Mouse (Mus musculus): ENCODE measurements around the gene Synpr. TPM values are rescaled to one million over a fixed set of nuclear protein-coding genes. Genes with fewer than 3 reads are reported as not detected.

The Synpr gene
- total and polyA plus RNA-seq, 3 experiments, result not detected

DNA sequence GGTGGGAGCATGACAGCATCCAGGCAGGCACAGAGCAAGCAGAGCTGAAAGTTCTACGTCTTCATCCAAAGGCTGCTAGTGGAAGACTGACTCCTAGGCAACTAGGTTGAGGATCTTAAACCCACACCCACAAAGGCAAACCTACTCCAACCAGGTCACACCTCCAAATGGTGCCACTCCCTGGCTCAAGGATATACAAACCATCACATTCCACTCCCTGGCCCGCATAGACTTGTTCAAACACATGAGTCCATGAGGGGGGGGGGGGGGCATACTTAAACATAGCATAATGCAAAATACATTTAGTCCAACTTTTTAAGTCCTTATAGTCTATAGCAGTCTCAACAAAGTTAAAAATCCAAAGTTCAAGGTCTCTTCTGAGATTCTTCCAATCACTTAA lies 312.6 kb downstream of the Synpr start:
- Histone ChIP-seq H3K27ac (ENCODE audit: insufficient read depth, low read depth) (no peak overlapping the region), H3K9ac (ENCODE audit: insufficient read depth, low read depth) (no peak overlapping the region), H3K79me2 (replicated peaks; ENCODE audit: control insufficient read depth, extremely low read depth, insufficient read depth, poor library complexity, severe bottlenecking) (no peaks in the 10 kb centered on the region), H3K27me3 (replicated peaks) (no peaks in the 10 kb centered on the region), H3K4me1 (ENCODE audit: control insufficient read depth in 1 of 2, insufficient read depth in 2 of 2) (peaks cover 0 to 3% of the 10 kb centered on the region in 2 experiments; a peak in 1 of 4 replicates), H3K4me3 (replicated peaks in 1 of 3; ENCODE audit: low read depth in 2 of 3, low read length in 2 of 3, poor library complexity in 1 of 3) (no peak overlapping the region), H3K9me3 (replicated peaks; ENCODE audit: low read length) (no peaks in the 10 kb centered on the region), H3K36me3 (replicated peaks in 1 of 2; ENCODE audit: control insufficient read depth in 1 of 2, insufficient read depth in 1 of 2, low read length in 1 of 2) (no peaks in the 10 kb centered on the region), H3K4me2 (ENCODE audit: insufficient read depth, low read depth, poor library complexity, severe bottlenecking) (no peak overlapping the region)
- in situ Hi-C loops (cut with MboI; ENCODE audit: low pct_ligation_motif_present, low pct_unique_long_range_greater_than_20kb, low sequenced_read_pairs) (no loop called here), dilution Hi-C loops (cut with MboI; ENCODE audit: extremely low pct_ligation_motif_present, extremely low pct_unique_long_range_greater_than_20kb, low sequenced_read_pairs) (no loop called here)
- TF ChIP-seq ETS1 (conservative IDR thresholded peaks at IDR 0.05; ENCODE audit: low read depth, low read length) (no peak), GABPA (IDR thresholded peaks at IDR 0.05; ENCODE audit: insufficient replicate concordance, low read depth, low read length) (no peak)
- DNase-seq (ENCODE audit: extremely low read depth), result no peak

DNA sequence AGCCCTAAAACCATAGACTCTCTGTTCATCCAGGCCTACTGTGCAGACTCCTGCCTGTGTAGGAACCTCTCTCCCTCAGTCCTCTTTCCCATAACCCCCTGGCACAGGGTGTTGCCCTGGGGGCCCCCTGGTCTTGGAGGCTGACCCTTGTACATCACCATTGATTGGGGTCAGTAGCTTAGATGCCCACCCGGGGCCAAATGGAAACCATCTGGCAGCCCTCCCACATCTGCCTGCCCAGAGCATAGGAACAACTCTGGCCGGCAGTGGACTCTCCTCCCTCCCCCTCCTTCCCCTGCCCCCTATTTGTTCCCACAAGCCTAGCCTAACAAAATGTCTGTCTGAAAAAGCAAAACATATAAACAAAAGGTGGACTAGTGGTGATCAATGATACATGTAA lies 336.0 kb downstream of the Synpr start:
- no peaks in the 10 kb centered on the region for H3K27me3 ChIP-seq (replicated peaks)
- no peak for DNase-seq (ENCODE audit: extremely low read depth)
- no peaks in the 10 kb centered on the region for H3K9me3 ChIP-seq (replicated peaks; ENCODE audit: low read length)
- H3K4me3 ChIP-seq (replicated peaks in 1 of 3; ENCODE audit: low read depth in 2 of 3, low read length in 2 of 3, poor library complexity in 1 of 3), result no peak overlapping the region
- no peak overlapping the region for H3K9ac ChIP-seq (ENCODE audit: insufficient read depth, low read depth)
- dilution Hi-C loops (cut with MboI; ENCODE audit: extremely low pct_ligation_motif_present, extremely low pct_unique_long_range_greater_than_20kb, low sequenced_read_pairs) (no loop called here), in situ Hi-C loops (cut with MboI; ENCODE audit: low pct_ligation_motif_present, low pct_unique_long_range_greater_than_20kb, low sequenced_read_pairs) (no loop called here)
- H3K4me1 ChIP-seq (ENCODE audit: control insufficient read depth in 1 of 2, insufficient read depth in 2 of 2), result no peaks in the 10 kb centered on the region
- no peaks in the 10 kb centered on the region for H3K36me3 ChIP-seq (replicated peaks in 1 of 2; ENCODE audit: control insufficient read depth in 1 of 2, insufficient read depth in 1 of 2, low read length in 1 of 2)
- no peaks in the 10 kb centered on the region for H3K79me2 ChIP-seq (replicated peaks; ENCODE audit: control insufficient read depth, extremely low read depth, insufficient read depth, poor library complexity, severe bottlenecking)
- H3K27ac ChIP-seq (ENCODE audit: insufficient read depth, low read depth), result no peak overlapping the region
- TF ChIP-seq ELF1 (IDR thresholded peaks at IDR 0.05; ENCODE audit: low read depth, low read length), result no peak
- no peak for TF ChIP-seq SIN3A (IDR thresholded peaks at IDR 0.05; ENCODE audit: low read length)
- TF ChIP-seq GABPA (IDR thresholded peaks at IDR 0.05; ENCODE audit: insufficient replicate concordance, low read depth, low read length), result no peak
- TF ChIP-seq TBP (conservative IDR thresholded peaks at IDR 0.05; ENCODE audit: low read depth, low read length), result no peak
- no peak for TF ChIP-seq ZC3H11A (IDR thresholded peaks at IDR 0.05; ENCODE audit: low read depth, low read length)
- TF ChIP-seq SMC3 (IDR thresholded peaks at IDR 0.05; ENCODE audit: low read depth, low read length), result no peak
- TF ChIP-seq JUN (IDR thresholded peaks at IDR 0.05; ENCODE audit: insufficient read depth, low read depth, low read length), result no peak
- TF ChIP-seq POLR2A (IDR thresholded peaks at IDR 0.05; ENCODE audit: low read depth, low read length), result no peak
- TF ChIP-seq ETS1 (conservative IDR thresholded peaks at IDR 0.05; ENCODE audit: low read depth, low read length), result no peak
- no peak for TF ChIP-seq RAD21 (IDR thresholded peaks at IDR 0.05; ENCODE audit: low read depth, low read length)
- TF ChIP-seq MYC (IDR thresholded peaks at IDR 0.05; ENCODE audit: low read depth, low read length), result no peak
- no peak for TF ChIP-seq ZMIZ1 (IDR thresholded peaks at IDR 0.05; ENCODE audit: low read depth, low read length)
- TF ChIP-seq IRF4 (IDR thresholded peaks at IDR 0.05; ENCODE audit: low read depth, low read length), result no peak
- no peak for TF ChIP-seq CHD2 (IDR thresholded peaks at IDR 0.05; ENCODE audit: low read length)
- no peak for TF ChIP-seq MAX (IDR thresholded peaks at IDR 0.05; ENCODE audit: low read length)
- TF ChIP-seq CTCF (conservative IDR thresholded peaks at IDR 0.05 in 1 of 2, IDR thresholded peaks at IDR 0.05 in 1 of 2; ENCODE audit: low read depth in 2 of 2, low read length in 2 of 2), result no peak
- no peak for TF ChIP-seq BHLHE40 (IDR thresholded peaks at IDR 0.05; ENCODE audit: low read depth, low read length)
- no peak for TF ChIP-seq EP300 (IDR thresholded peaks at IDR 0.05; ENCODE audit: low read length)
- TF ChIP-seq ZNF384 (IDR thresholded peaks at IDR 0.05; ENCODE audit: low read depth, low read length), result no peak
- TF ChIP-seq MXI1 (IDR thresholded peaks at IDR 0.05; ENCODE audit: low read depth, low read length), result no peak
- no peak overlapping the region for H3K4me2 ChIP-seq (ENCODE audit: insufficient read depth, low read depth, poor library complexity, severe bottlenecking)

Data from CH12.LX (cell line).